Mouse (Mus musculus) C2C12 (cell line): ENCODE results near the gene Gnat1. TPM values are rescaled to one million over a fixed set of nuclear protein-coding genes. Genes with fewer than 3 reads are reported as not detected.

Experiments used
- H3K27me3 ChIP-seq: one replicate; pipeline ENCODE4 v1.6.1; 2011; ENCODE audit not compliant: control insufficient read depth, insufficient read depth, insufficient read length
- H3K36me3 ChIP-seq: one replicate; pipeline ENCODE4 v1.6.1; 2011; ENCODE audit not compliant: control insufficient read depth, insufficient read depth
- H3K4me3 ChIP-seq: one replicate; pipeline ENCODE4 v1.5.1; 2011; ENCODE audit warnings: mild to moderate bottlenecking, control low read depth; ENCODE audit not compliant: poor library complexity, insufficient read depth, severe bottlenecking
- H3K79me2 ChIP-seq: one replicate; pipeline ENCODE4 v1.6.1; 2011; ENCODE audit not compliant: control insufficient read depth, insufficient read depth
- H3K79me3 ChIP-seq: one replicate; pipeline ENCODE4 v1.6.1; 2011; ENCODE audit warnings: low read depth, control low read depth
- H3ac ChIP-seq: one replicate; pipeline ENCODE3; 2011; ENCODE audit warnings: low read depth; ENCODE audit not compliant: control insufficient read depth, insufficient read length
- CEBPB ChIP-seq: IDR thresholded peaks from one replicate; pipeline ENCODE4 v1.6.1; 2011; ENCODE audit warnings: low read depth, mild to moderate bottlenecking, control low read depth, moderate library complexity
- CTCF ChIP-seq: IDR thresholded peaks from one replicate; pipeline ENCODE4 v1.5.1; 2011; ENCODE audit not compliant: control insufficient read depth, insufficient read depth, insufficient read length
- FOSL1 ChIP-seq: IDR thresholded peaks from one replicate; pipeline ENCODE4 v1.8.0; 2011; ENCODE audit warnings: mild to moderate bottlenecking, low read length; ENCODE audit not compliant: poor library complexity, insufficient read depth, severe bottlenecking
- MAX ChIP-seq: IDR thresholded peaks from one replicate; pipeline ENCODE4 v1.6.1; 2011; ENCODE audit warnings: mild to moderate bottlenecking, control low read depth
- MYOD1 ChIP-seq: IDR thresholded peaks from one replicate; pipeline ENCODE4 v1.6.1; 2011; ENCODE audit warnings: low read depth; ENCODE audit not compliant: control insufficient read depth, insufficient read length
- MYOG ChIP-seq: IDR thresholded peaks from one replicate; pipeline ENCODE4 v1.6.1; 2011; ENCODE audit not compliant: control insufficient read depth, insufficient read length; ENCODE audit errors: extremely low read depth
- USF1 ChIP-seq: IDR thresholded peaks from one replicate; pipeline ENCODE4 v1.6.1; 2011; ENCODE audit warnings: low read depth, mild to moderate bottlenecking, control low read depth, moderate library complexity
- polyA plus RNA-seq: library from polyadenylated mRNA; unstranded; fragments of >200 nt; fragmentation: generic; extraction: Trizol; gene quantifications from one replicate; pipeline ENCODE4 v1.2.1, GENCODE M21; 2012; ENCODE audit warnings: missing spikeins

Gene Gnat1
- polyA plus RNA-seq, 1 experiment: 0.01 TPM

DNA sequence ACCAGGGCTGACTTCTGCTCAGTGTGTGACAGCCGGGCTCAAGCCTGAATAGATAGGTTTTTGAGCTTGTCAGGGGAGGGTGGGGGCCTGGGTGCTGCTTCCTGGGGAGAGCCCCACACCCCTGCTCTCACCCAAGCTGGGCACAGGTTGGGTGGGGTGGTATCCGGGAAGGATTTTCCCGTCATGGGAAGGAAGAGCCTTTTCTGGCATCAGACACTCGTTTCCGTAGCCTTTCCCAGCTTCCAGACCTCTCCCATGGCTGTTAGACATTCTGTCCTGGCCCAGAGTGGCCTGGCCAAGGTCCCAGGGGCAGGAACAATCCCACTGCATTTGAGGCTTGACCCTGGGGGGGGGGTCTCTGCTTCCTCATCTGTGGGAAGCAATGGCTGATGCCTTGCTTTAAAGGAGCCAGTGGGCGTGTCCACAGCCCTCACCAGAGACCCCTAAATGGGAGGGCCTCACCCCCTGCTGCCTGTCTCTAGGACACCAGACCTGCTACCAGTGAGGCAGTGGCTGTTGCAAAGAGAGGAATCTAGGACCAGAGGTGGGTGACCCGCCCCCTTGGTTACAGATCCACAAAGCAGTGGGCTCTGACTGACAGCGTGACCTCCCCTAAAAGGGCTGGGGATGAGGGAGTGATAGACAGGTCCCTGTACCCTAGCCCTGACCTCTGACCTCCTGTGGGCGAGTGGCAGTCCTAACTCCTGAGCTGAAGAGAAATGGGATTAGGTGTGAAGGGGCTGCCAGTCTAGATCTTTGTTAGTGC, 17.5 kb upstream of the Gnat1 start:
- Histone ChIP-seq H3K36me3 (no peaks in the 10 kb centered on the region), H3K79me2 (no peaks in the 10 kb centered on the region), H3K27me3 (peaks cover 2% of the 10 kb centered on the region), H3ac (no peak overlapping the region), H3K4me3 (no peak overlapping the region), H3K79me3 (no peaks in the 10 kb centered on the region)
- TF ChIP-seq MAX (no peak), CTCF (no peak), CEBPB (no peak), MYOG (no peak), USF1 (no peak), FOSL1 (no peak), MYOD1 (no peak)

DNA sequence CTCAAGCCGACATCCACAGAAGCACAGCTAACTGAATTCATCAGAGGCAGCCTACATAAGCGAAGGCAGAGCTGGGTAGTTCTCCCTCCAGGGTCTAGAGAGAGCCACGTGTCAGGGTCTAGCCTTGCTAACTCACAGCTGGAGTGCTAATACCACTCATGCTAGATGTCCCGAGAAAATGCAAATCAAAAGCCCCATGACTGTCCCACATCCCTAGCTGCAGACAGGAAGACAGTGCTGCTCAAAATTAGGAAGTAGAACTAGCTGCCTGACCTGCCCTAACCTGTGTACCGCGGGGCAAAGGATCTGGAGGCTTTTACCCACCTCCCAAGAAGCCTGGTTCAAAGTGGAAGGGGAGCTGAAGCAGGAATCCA, 16.6 kb upstream of the Gnat1 start:
- no peak overlapping the region for H3ac ChIP-seq
- H3K4me3 ChIP-seq: no peak overlapping the region
- TF ChIP-seq CEBPB (no peak), CTCF (no peak), FOSL1 (no peak), MYOD1 (no peak), USF1 (no peak), MYOG (no peak), MAX (no peak)
- H3K79me2 ChIP-seq: no peaks in the 10 kb centered on the region
- H3K36me3 ChIP-seq: no peaks in the 10 kb centered on the region
- H3K79me3 ChIP-seq: no peaks in the 10 kb centered on the region
- peaks cover 11% of the 10 kb centered on the region for H3K27me3 ChIP-seq

DNA sequence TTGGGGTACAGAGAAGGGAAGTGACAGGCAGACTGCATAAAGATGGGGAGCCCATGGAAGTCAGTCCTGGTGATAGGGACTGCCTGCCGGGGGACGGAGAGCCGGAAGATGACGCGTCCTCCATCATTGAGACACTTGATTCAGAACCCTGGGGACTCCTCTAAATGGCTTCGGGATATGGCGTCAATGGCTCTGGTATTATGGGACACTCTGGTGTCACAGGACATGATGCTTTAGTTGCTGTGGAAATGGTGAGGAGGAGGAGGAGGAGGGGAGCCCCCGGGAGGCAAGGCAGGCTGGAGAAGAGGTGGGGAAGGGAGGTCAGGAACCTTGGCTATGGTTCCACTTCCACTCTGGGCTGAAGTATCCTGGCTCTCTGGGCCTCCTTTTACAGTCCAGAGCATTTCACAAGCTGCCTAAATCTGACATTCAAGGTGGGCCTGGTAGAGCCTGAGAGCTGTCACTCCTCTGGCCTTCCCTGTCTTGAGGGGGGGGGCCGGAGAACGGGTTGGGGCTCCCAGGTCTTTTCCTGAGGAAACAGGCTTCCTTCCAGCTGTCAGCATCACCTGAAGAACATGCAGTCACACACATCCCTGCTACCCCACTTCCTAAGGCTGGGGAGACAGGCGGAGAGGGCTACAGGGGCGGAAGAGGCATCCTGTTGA, 16.1 kb upstream of the Gnat1 start:
- TF ChIP-seq MAX (no peak), USF1 (no peak), CTCF (no peak), CEBPB (no peak), MYOD1 (no peak), FOSL1 (no peak), MYOG (no peak)
- H3K36me3 ChIP-seq: no peaks in the 10 kb centered on the region
- no peak overlapping the region for H3ac ChIP-seq
- peaks cover 16% of the 10 kb centered on the region for H3K27me3 ChIP-seq
- no peak overlapping the region for H3K4me3 ChIP-seq
- H3K79me2 ChIP-seq: no peaks in the 10 kb centered on the region
- H3K79me3 ChIP-seq: no peaks in the 10 kb centered on the region

DNA sequence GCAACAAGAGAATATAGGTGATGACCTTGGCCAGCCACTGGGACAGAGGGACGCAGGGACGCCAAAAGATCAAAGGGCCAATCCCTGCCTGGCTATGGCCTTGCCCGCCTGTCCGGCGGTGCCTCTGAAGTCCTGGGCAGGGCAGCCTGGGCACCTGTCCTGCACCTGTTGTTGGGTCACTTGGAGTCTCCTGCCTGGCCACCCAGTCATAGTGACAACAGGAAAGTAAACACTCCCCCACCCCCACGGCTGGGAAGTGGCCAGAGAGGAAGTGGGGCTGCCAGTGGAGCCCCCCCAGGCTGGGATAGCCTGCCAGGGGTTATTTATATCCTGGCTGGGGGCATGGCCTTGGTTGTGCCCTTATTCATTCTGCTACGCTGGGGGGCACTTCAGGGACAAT, 15.1 kb upstream of the Gnat1 start:
- no peaks in the 10 kb centered on the region for H3K79me3 ChIP-seq
- H3K27me3 ChIP-seq: peaks cover 22% of the 10 kb centered on the region
- H3K4me3 ChIP-seq: no peak overlapping the region
- TF ChIP-seq MAX: no peak
- no peak for TF ChIP-seq CEBPB
- no peak for TF ChIP-seq FOSL1
- TF ChIP-seq CTCF: no peak
- TF ChIP-seq USF1: no peak
- TF ChIP-seq MYOG: no peak
- no peak for TF ChIP-seq MYOD1
- no peaks in the 10 kb centered on the region for H3K79me2 ChIP-seq
- no peaks in the 10 kb centered on the region for H3K36me3 ChIP-seq
- no peak overlapping the region for H3ac ChIP-seq

- no peak overlapping the region for H3ac ChIP-seq
- TF ChIP-seq FOSL1 (no peak), MYOG (no peak), USF1 (no peak), MYOD1 (no peak), MAX (no peak), CEBPB (no peak), CTCF (no peak)
- H3K79me2 ChIP-seq: no peaks in the 10 kb centered on the region
- no peak overlapping the region for H3K4me3 ChIP-seq
- H3K79me3 ChIP-seq: no peaks in the 10 kb centered on the region
- H3K36me3 ChIP-seq: no peaks in the 10 kb centered on the region
- peaks cover 25% of the 10 kb centered on the region for H3K27me3 ChIP-seq
These were observed 14.0 kb upstream of the Gnat1 start for GRCm38 (mm10) chr9:107693433-107693987.

- TF ChIP-seq USF1: no peak
- no peak for TF ChIP-seq CEBPB
- TF ChIP-seq FOSL1: no peak
- TF ChIP-seq MYOG: no peak
- no peak for TF ChIP-seq MYOD1
- TF ChIP-seq MAX: no peak
- no peak for TF ChIP-seq CTCF
- no peak overlapping the region for H3K4me3 ChIP-seq
- H3K27me3 ChIP-seq: peaks cover 25% of the 10 kb centered on the region
- H3K79me2 ChIP-seq: no peaks in the 10 kb centered on the region
- H3K36me3 ChIP-seq: no peaks in the 10 kb centered on the region
- H3ac ChIP-seq: no peak overlapping the region
- no peaks in the 10 kb centered on the region for H3K79me3 ChIP-seq
These were observed 13.3 kb upstream of the Gnat1 start for GRCm38 (mm10) chr9:107692785-107693184.
